Mouse (Mus musculus): ENCODE measurements around the gene Dab2ip. TPM values are rescaled to one million over a fixed set of nuclear protein-coding genes. Genes with fewer than 3 reads are reported as not detected.

The Dab2ip gene
- total and polyA plus RNA-seq, 2 experiments from 2014 or later: 23.9 to 57.7 TPM

GRCm38 (mm10) chr2:35558826-35559550 is 922 bp downstream of the Dab2ip start:
- Histone ChIP-seq H3K36me3 (replicated peaks; ENCODE audit: control insufficient read depth, insufficient read depth, low read length) (no peaks in the 10 kb centered on the region), H3K4me1 (ENCODE audit: control insufficient read depth, insufficient read depth) (peaks cover 22% of the 10 kb centered on the region), H3K27ac (ENCODE audit: low read depth) (peak overlapping the region; percentile 77), H3K27me3 (ENCODE audit: control insufficient read depth, insufficient read depth, low read length) (no peaks in the 10 kb centered on the region), H3K9ac (replicated peaks; ENCODE audit: low read depth, low read length) (peak overlapping the region; percentile 41), H3K4me2 (ENCODE audit: low read depth, low read length) (peak overlapping the region; percentile 54), H3K9me3 (replicated peaks; ENCODE audit: control insufficient read depth, low read length) (no peaks in the 10 kb centered on the region), H3K4me3 (ENCODE audit: low read depth, low read length) (peak overlapping the region; percentile 33)
- ATAC-seq (ENCODE audit: insufficient read depth, low read depth) (no peak), DNase-seq (ENCODE audit: low spot score) (no peak)
- TF ChIP-seq CTCF (IDR thresholded peaks at IDR 0.05; ENCODE audit: low read depth) (no peak), EP300 (IDR thresholded peaks at IDR 0.05; ENCODE audit: low read depth) (no peak)
- 56% methylated on average over 4 of the region's 4 CpGs for WGBS

- Histone ChIP-seq H3K4me3 (ENCODE audit: low read depth, low read length) (no peak overlapping the region), H3K36me3 (replicated peaks; ENCODE audit: control insufficient read depth, insufficient read depth, low read length) (no peaks in the 10 kb centered on the region), H3K4me2 (ENCODE audit: low read depth, low read length) (no peak overlapping the region), H3K4me1 (ENCODE audit: control insufficient read depth, insufficient read depth) (peaks cover 27% of the 10 kb centered on the region), H3K9me3 (replicated peaks; ENCODE audit: control insufficient read depth, low read length) (no peaks in the 10 kb centered on the region), H3K27ac (ENCODE audit: low read depth) (peak overlapping the region; percentile 36; the same call in 1 of the 2 replicates), H3K9ac (replicated peaks; ENCODE audit: low read depth, low read length) (no peak overlapping the region), H3K27me3 (ENCODE audit: control insufficient read depth, insufficient read depth, low read length) (no peaks in the 10 kb centered on the region)
- TF ChIP-seq EP300 (IDR thresholded peaks at IDR 0.05; ENCODE audit: low read depth) (no peak), CTCF (IDR thresholded peaks at IDR 0.05; ENCODE audit: low read depth) (no peak)
- ATAC-seq (ENCODE audit: insufficient read depth, low read depth): peak; percentile 24; the same call in 1 of the 2 replicates
- WGBS: 37% methylated on average over 2 of the region's 2 CpGs
- DNase-seq (ENCODE audit: low spot score): no peak
Observed at GRCm38 (mm10) chr2:35559551-35559835, 1.4 kb downstream of the Dab2ip start.

GRCm38 (mm10) chr2:35563722-35564121 is 5.7 kb downstream of the Dab2ip start:
- TF ChIP-seq EP300 (IDR thresholded peaks at IDR 0.05; ENCODE audit: low read depth): no peak
- no peak for TF ChIP-seq CTCF (IDR thresholded peaks at IDR 0.05; ENCODE audit: low read depth)
- H3K36me3 ChIP-seq (replicated peaks; ENCODE audit: control insufficient read depth, insufficient read depth, low read length): no peaks in the 10 kb centered on the region
- WGBS: 34% methylated on average over 4 of the region's 4 CpGs
- no peak overlapping the region for H3K9ac ChIP-seq (replicated peaks; ENCODE audit: low read depth, low read length)
- H3K4me1 ChIP-seq (ENCODE audit: control insufficient read depth, insufficient read depth): peaks cover 15% of the 10 kb centered on the region; the same call in 1 of the 2 replicates
- peak; percentile 84 for DNase-seq (ENCODE audit: low spot score)
- peak overlapping the region; percentile 45 for H3K27ac ChIP-seq (ENCODE audit: low read depth)
- no peak overlapping the region for H3K4me3 ChIP-seq (ENCODE audit: low read depth, low read length)
- no peaks in the 10 kb centered on the region for H3K27me3 ChIP-seq (ENCODE audit: control insufficient read depth, insufficient read depth, low read length)
- ATAC-seq (ENCODE audit: insufficient read depth, low read depth): peak; percentile 92
- H3K9me3 ChIP-seq (replicated peaks; ENCODE audit: control insufficient read depth, low read length): no peaks in the 10 kb centered on the region
- H3K4me2 ChIP-seq (ENCODE audit: low read depth, low read length): no peak overlapping the region

- Histone ChIP-seq H3K4me1 (ENCODE audit: control insufficient read depth, insufficient read depth) (peaks cover 11% of the 10 kb centered on the region; the same call in 1 of the 2 replicates), H3K9ac (replicated peaks; ENCODE audit: low read depth, low read length) (no peak overlapping the region), H3K27ac (ENCODE audit: low read depth) (no peak overlapping the region), H3K27me3 (ENCODE audit: control insufficient read depth, insufficient read depth, low read length) (no peaks in the 10 kb centered on the region), H3K4me2 (ENCODE audit: low read depth, low read length) (no peak overlapping the region), H3K36me3 (replicated peaks; ENCODE audit: control insufficient read depth, insufficient read depth, low read length) (no peaks in the 10 kb centered on the region), H3K9me3 (replicated peaks; ENCODE audit: control insufficient read depth, low read length) (no peaks in the 10 kb centered on the region), H3K4me3 (ENCODE audit: low read depth, low read length) (no peak overlapping the region)
- DNase-seq (ENCODE audit: low spot score) (no peak), ATAC-seq (ENCODE audit: insufficient read depth, low read depth) (no peak)
- TF ChIP-seq CTCF (IDR thresholded peaks at IDR 0.05; ENCODE audit: low read depth) (no peak), EP300 (IDR thresholded peaks at IDR 0.05; ENCODE audit: low read depth) (no peak)
- 87% methylated on average over 6 of the region's 6 CpGs for WGBS
Observed at GRCm38 (mm10) chr2:35565051-35565836, 7.2 kb downstream of the Dab2ip start.

- peaks cover 11% of the 10 kb centered on the region; the same call in 1 of the 2 replicates for H3K4me1 ChIP-seq (ENCODE audit: control insufficient read depth, insufficient read depth)
- H3K27ac ChIP-seq (ENCODE audit: low read depth): no peak overlapping the region
- no peaks in the 10 kb centered on the region for H3K27me3 ChIP-seq (ENCODE audit: control insufficient read depth, insufficient read depth, low read length)
- H3K4me3 ChIP-seq (ENCODE audit: low read depth, low read length): no peak overlapping the region
- no peaks in the 10 kb centered on the region for H3K9me3 ChIP-seq (replicated peaks; ENCODE audit: control insufficient read depth, low read length)
- no peaks in the 10 kb centered on the region for H3K36me3 ChIP-seq (replicated peaks; ENCODE audit: control insufficient read depth, insufficient read depth, low read length)
- ATAC-seq (ENCODE audit: insufficient read depth, low read depth) (no peak), DNase-seq (ENCODE audit: low spot score) (no peak)
- H3K4me2 ChIP-seq (ENCODE audit: low read depth, low read length): no peak overlapping the region
- H3K9ac ChIP-seq (replicated peaks; ENCODE audit: low read depth, low read length): no peak overlapping the region
- 68% methylated on average over 11 of the region's 11 CpGs for WGBS
- TF ChIP-seq EP300 (IDR thresholded peaks at IDR 0.05; ENCODE audit: low read depth): no peak
- no peak for TF ChIP-seq CTCF (IDR thresholded peaks at IDR 0.05; ENCODE audit: low read depth)
Observed at GRCm38 (mm10) chr2:35566957-35567693, 9.1 kb downstream of the Dab2ip start.
